Mouse (Mus musculus) large intestine, adult 2 months (tissue): Measurements from ENCODE around the gene Igsf9. TPM values are rescaled to one million over a fixed set of nuclear protein-coding genes. Genes with fewer than 3 reads are reported as not detected.

Source experiments
- DNase-seq: peaks from one replicate; pipeline ENCODE4 v3.0.0-alpha.2; 2012; ENCODE audit warnings: low read depth, low spot score
- WGBS: fragments of 180-500 bp; shearing (Covaris S2); methylation state at CpG from one replicate; pipeline ENCODE4 v1.1.7; 2018; 5-methylcytosine and 5-hydroxymethylcytosine counted together
- polyA plus RNA-seq: library from polyadenylated mRNA; depleted of rRNA; stranded (reverse); fragments of >200 nt; gene quantifications from 2 replicates; pipeline ENCODE4 v1.2.3, GENCODE M21; 2012; rRNA removed

Gene Igsf9
- polyA plus RNA-seq, 1 experiment: 109 TPM

- DNase-seq: no peak
- 27% methylated on average over 6 of the region's 6 CpGs for WGBS
Observed at GRCm38 (mm10) chr1:172539827-172540226, 58.2 kb downstream of the Igsf9 start.

GRCm38 (mm10) chr1:172540283-172540820 lies 58.8 kb downstream of the Igsf9 start:
- DNase-seq: no peak

GRCm38 (mm10) chr1:172546062-172546461 lies 64.5 kb downstream of the Igsf9 start:
- 92% methylated on average over 4 of the region's 4 CpGs for WGBS
- DNase-seq: no peak

More at GRCm38 (mm10) chr1:172540283-172540820, 58.8 kb downstream of the Igsf9 start:
- 59% methylated on average over 11 of the region's 11 CpGs for WGBS

Other genes starting within 250 kb of the Igsf9 start
- 0.05 and 0.10 TPM in 2 replicates for gene Atp1a4, start 223.4 kb upstream of the Igsf9 start, polyA plus RNA-seq
- 51.8 and 64.4 TPM in 2 replicates for gene Igsf8, start 220.1 kb upstream of the Igsf9 start, polyA plus RNA-seq
- 6.4 and 9.1 TPM in 2 replicates for gene Atp1a2, start 183.7 kb upstream of the Igsf9 start, polyA plus RNA-seq
- 0.11 and 0.18 TPM in 2 replicates for gene Kcnj9, start 152.5 kb upstream of the Igsf9 start, polyA plus RNA-seq
- gene Kcnj10, start 140.6 kb upstream of the Igsf9 start, polyA plus RNA-seq: 0.86 and 1.5 TPM in 2 replicates
- 3.4 and 5.4 TPM in 2 replicates for gene Pigm, start 105.2 kb upstream of the Igsf9 start, polyA plus RNA-seq
- gene Slamf9, start 6.4 kb upstream of the Igsf9 start, polyA plus RNA-seq: 3.1 and 4.7 TPM in 2 replicates
- 301 and 312 TPM in 2 replicates for gene Tagln2, start 18.3 kb downstream of the Igsf9 start, polyA plus RNA-seq
- gene Cfap45, start 39.0 kb downstream of the Igsf9 start, polyA plus RNA-seq: 0.10 and 0.21 TPM in 2 replicates
- gene Vsig8, start 74.2 kb downstream of the Igsf9 start, polyA plus RNA-seq: 0.16 and 0.42 TPM in 2 replicates
- gene Slamf8, start 108.8 kb downstream of the Igsf9 start, polyA plus RNA-seq: 7.6 and 9.4 TPM in 2 replicates
- not detected in 2 replicates for gene Fcrl6, start 120.8 kb downstream of the Igsf9 start, polyA plus RNA-seq
- gene Dusp23, start 151.2 kb downstream of the Igsf9 start, polyA plus RNA-seq: 8.8 and 10.8 TPM in 2 replicates
- gene Crp, start 216.3 kb downstream of the Igsf9 start, polyA plus RNA-seq: not detected in 2 replicates